Mouse (Mus musculus) kidney, embryonic 14.5 days (tissue): Measurements from ENCODE around the gene Nat8f2. TPM values are rescaled to one million over a fixed set of nuclear protein-coding genes. Genes with fewer than 3 reads are reported as not detected.
A peak's percentile ranks its signal among the peaks of the same experiment; 100 is the strongest.
"Not testable (repeated sequence)": the region's sequence is repeated elsewhere in the genome, so short reads cannot be mapped to it uniquely, and the experiment has no call there.

Experiments used
- ATAC-seq: fragments of 200-750 bp; cut with Nextera tagmentation; 2 replicates; pipeline ENCODE4 v1.8.0; 2017; ENCODE audit warnings: moderate number of reproducible peaks, mild to moderate bottlenecking, moderate TSS enrichment, moderate library complexity; ENCODE audit not compliant: low FRiP score, low TSS enrichment
- H3K27ac ChIP-seq: fragments of 300-500 bp; sonication (generic); 2 replicates; pipeline ENCODE4 v1.5.1; 2014; ENCODE audit warnings: low read depth, mild to moderate bottlenecking, low read length, moderate library complexity, mixed read lengths
- H3K27me3 ChIP-seq: fragments of 300-500 bp; sonication (generic); 2 replicates; pipeline ENCODE4 v1.6.1; 2014; ENCODE audit warnings: mild to moderate bottlenecking, low read length; ENCODE audit not compliant: control insufficient read depth, insufficient read depth
- H3K36me3 ChIP-seq: fragments of 300-500 bp; sonication (generic); 2 replicates; pipeline ENCODE4 v1.6.1; 2014; ENCODE audit warnings: low read length, mixed read lengths; ENCODE audit not compliant: control insufficient read depth, insufficient read depth
- H3K4me1 ChIP-seq: fragments of 300-500 bp; sonication (generic); 2 replicates; pipeline ENCODE4 v1.6.1; 2014; ENCODE audit warnings: low read length, mixed read lengths; ENCODE audit not compliant: control insufficient read depth, insufficient read depth
- H3K4me2 ChIP-seq: fragments of 300-500 bp; sonication (generic); replicated peaks from 2 replicates; pipeline ENCODE4 v1.6.1; 2014; ENCODE audit warnings: low read depth, mild to moderate bottlenecking, low read length
- H3K4me3 ChIP-seq: fragments of 300-500 bp; sonication (generic); 2 replicates; pipeline ENCODE4 v1.5.1; 2014; ENCODE audit warnings: mild to moderate bottlenecking, low read length
- H3K9ac ChIP-seq: fragments of 300-500 bp; sonication (generic); 2 replicates; pipeline ENCODE4 v1.6.1; 2014; ENCODE audit warnings: low read depth, mild to moderate bottlenecking, low read length, moderate library complexity
- H3K9me3 ChIP-seq: fragments of 300-500 bp; sonication (generic); 2 replicates; pipeline ENCODE4 v1.6.1; 2016; ENCODE audit warnings: low read length; ENCODE audit not compliant: control insufficient read depth
- WGBS: fragments of 180-500 bp; shearing (Covaris S2); extraction: QIAGEN DNeasy Blood & Tissue Kit; methylation state at CpG from one replicate; pipeline ENCODE4 v1.1.7; 2014; 5-methylcytosine and 5-hydroxymethylcytosine counted together
- polyA plus RNA-seq: library from polyadenylated mRNA; unstranded; fragments of >200 nt; fragmentation: Nextera tagmentation; extraction: Ambion mirVana; gene quantifications from 2 replicates; pipeline ENCODE4 v1.2.1, GENCODE M21; 2014

Nat8f2 gene
- 0.23 and 0.89 TPM in 2 replicates for polyA plus RNA-seq

- not testable (repeated sequence) for ATAC-seq, H3K27me3 ChIP-seq, H3K4me2 ChIP-seq, H3K27ac ChIP-seq, H3K9me3 ChIP-seq, H3K36me3 ChIP-seq, H3K4me1 ChIP-seq, H3K4me3 ChIP-seq, H3K9ac ChIP-seq
- 58% methylated on average over 5 of the region's 5 CpGs for WGBS
Observed at GRCm38 (mm10) chr6:85869006-85869405, at the start of gene Nat8f2. Gene Nat8f2, minus strand, starts transcription at chr6:85869158.

GRCm38 (mm10) chr6:85918341-85918740, 49.4 kb upstream of the Nat8f2 start:
- not testable (repeated sequence) for H3K9me3 ChIP-seq, H3K27ac ChIP-seq, H3K4me2 ChIP-seq, H3K4me3 ChIP-seq, ATAC-seq, H3K4me1 ChIP-seq, H3K9ac ChIP-seq, H3K27me3 ChIP-seq, H3K36me3 ChIP-seq
- 95% methylated on average over 3 of the region's 3 CpGs for WGBS

- peak overlapping the region; percentile 72 for H3K4me2 ChIP-seq
- H3K4me1 ChIP-seq: 0 out of 2 replicates have a peak, but pooled peaks cover 7% of the 10 kb centered on the region
- 83% methylated on average over 6 of the region's 6 CpGs for WGBS
- H3K9me3 ChIP-seq: no peaks in the 10 kb centered on the region
- ATAC-seq: no peak
- H3K36me3 ChIP-seq: peaks cover 3% of the 10 kb centered on the region; the same call in 1 of the 2 replicates
- H3K27me3 ChIP-seq: no peaks in the 10 kb centered on the region
- H3K9ac ChIP-seq: peak overlapping the region; percentile 65; the same call in 1 of the 2 replicates
- H3K4me3 ChIP-seq: peak overlapping the region; percentile 65
- no peak overlapping the region for H3K27ac ChIP-seq
Observed at GRCm38 (mm10) chr6:85916596-85916995, 47.6 kb upstream of the Nat8f2 start.

GRCm38 (mm10) chr6:85915539-85916513, 46.9 kb upstream of the Nat8f2 start, which contains the start of gene Nat8f1:
Gene Nat8f1, minus strand, starts transcription at chr6:85915687.
- Histone ChIP-seq H3K4me2 (peak within 1 kb of the TSS; percentile 85), H3K4me3 (peak within 1 kb of the TSS; percentile 65), H3K9ac (peak within 1 kb of the TSS; percentile 65), H3K27ac (peak within 1 kb of the TSS; percentile 85)
- H3K4me1 ChIP-seq, H3K36me3 ChIP-seq, H3K27me3 ChIP-seq, H3K9me3 ChIP-seq: not testable (repeated sequence)
- under 1% methylated on average over 52 of the region's 61 CpGs for WGBS
- peak; percentile 97 for ATAC-seq

- 0 out of 2 replicates have a peak, but pooled peaks cover 7% of the 10 kb centered on the region for H3K4me1 ChIP-seq
- peak overlapping the region; percentile 65 for H3K4me3 ChIP-seq
- no peaks in the 10 kb centered on the region for H3K27me3 ChIP-seq
- peak overlapping the region; percentile 85 for H3K27ac ChIP-seq
- 5% methylated on average over 11 of the region's 11 CpGs for WGBS
- peak; percentile 5; the same call in 1 of the 2 replicates for ATAC-seq
- no peaks in the 10 kb centered on the region for H3K36me3 ChIP-seq
- peak overlapping the region; percentile 85 for H3K4me2 ChIP-seq
- peak overlapping the region; percentile 65 for H3K9ac ChIP-seq
- H3K9me3 ChIP-seq: no peaks in the 10 kb centered on the region
Observed at GRCm38 (mm10) chr6:85915141-85915538, 46.2 kb upstream of the Nat8f2 start.

- H3K9me3 ChIP-seq: no peaks in the 10 kb centered on the region
- H3K9ac ChIP-seq: no peak within 1 kb of the TSS
- no peaks in the 10 kb centered on the region for H3K27me3 ChIP-seq
- H3K4me1 ChIP-seq: 0 out of 2 replicates have a peak, but pooled peaks cover 7% of the 10 kb centered on the region
- no peak within 1 kb of the TSS for H3K4me2 ChIP-seq
- H3K27ac ChIP-seq: no peak within 1 kb of the TSS
- no peak within 1 kb of the TSS for H3K4me3 ChIP-seq
- ATAC-seq: no peak
- H3K36me3 ChIP-seq: no peaks in the 10 kb centered on the region
- WGBS: 84% methylated on average over 3 of the region's 3 CpGs
Observed at GRCm38 (mm10) chr6:85911587-85911986, 42.6 kb upstream of the Nat8f2 start, which contains the start of gene Tprkb. Gene Tprkb, plus strand, starts transcription at chr6:85911865.

GRCm38 (mm10) chr6:85909704-85910103, 40.7 kb upstream of the Nat8f2 start:
- WGBS: 84% methylated on average over 1 of the region's 1 CpGs
- Histone ChIP-seq H3K4me1 (0 out of 2 replicates have a peak, but pooled peaks cover 3% of the 10 kb centered on the region), H3K4me3 (no peak overlapping the region), H3K4me2 (no peak overlapping the region), H3K27ac (no peak overlapping the region), H3K36me3 (no peaks in the 10 kb centered on the region), H3K9ac (no peak overlapping the region), H3K9me3 (no peaks in the 10 kb centered on the region), H3K27me3 (no peaks in the 10 kb centered on the region)
- no peak for ATAC-seq

- 72% methylated on average over 3 of the region's 3 CpGs for WGBS
- Histone ChIP-seq H3K9ac (no peak overlapping the region), H3K36me3 (no peaks in the 10 kb centered on the region), H3K27ac (no peak overlapping the region), H3K27me3 (no peaks in the 10 kb centered on the region), H3K9me3 (no peaks in the 10 kb centered on the region), H3K4me2 (no peak overlapping the region), H3K4me1 (no peaks in the 10 kb centered on the region), H3K4me3 (no peak overlapping the region)
- ATAC-seq: no peak
Observed at GRCm38 (mm10) chr6:85908341-85908740, 39.4 kb upstream of the Nat8f2 start.

GRCm38 (mm10) chr6:85906911-85907351, 38.0 kb upstream of the Nat8f2 start:
- H3K4me1 ChIP-seq, H3K36me3 ChIP-seq, H3K9ac ChIP-seq, H3K27me3 ChIP-seq, H3K9me3 ChIP-seq, ATAC-seq, H3K27ac ChIP-seq, H3K4me3 ChIP-seq, H3K4me2 ChIP-seq: not testable (repeated sequence)
- 64% methylated on average over 2 of the region's 2 CpGs for WGBS
